Mouse (Mus musculus) layer of hippocampus, adult 18-20 months (tissue): ENCODE data around the gene Fkbp1a. TPM values are rescaled to one million over a fixed set of nuclear protein-coding genes. Genes with fewer than 3 reads are reported as not detected.

ENCODE experiments used
- DNase-seq, 2 experiments: peaks; one replicate each; pipeline ENCODE4 v3.0.0; 2022; ENCODE audit warnings: low spot score in 2 of 2
- total RNA-seq, 2 experiments: library from RNA; stranded (reverse); gene quantifications; 2 replicates each; pipeline ENCODE4 v1.2.3; 2021

Gene Fkbp1a
- total RNA-seq, 2 experiments from 2014 or later: 972 to 973 TPM

- peak; percentile 40 to 79 for DNase-seq
These were observed 2.4 kb downstream of the Fkbp1a start for GRCm38 (mm10) chr2:151544673-151545072.

- no peak for DNase-seq
These were observed 4.3 kb downstream of the Fkbp1a start for GRCm38 (mm10) chr2:151546571-151546970.

- no peak for DNase-seq
These were observed 7.4 kb downstream of the Fkbp1a start for GRCm38 (mm10) chr2:151549615-151550121.

- no peak for DNase-seq
These were observed 20.9 kb downstream of the Fkbp1a start for GRCm38 (mm10) chr2:151562930-151563921.

- no peak for DNase-seq
These were observed 21.7 kb downstream of the Fkbp1a start for GRCm38 (mm10) chr2:151564006-151564405.

GRCm38 (mm10) chr2:151564986-151565385 is 22.7 kb downstream of the Fkbp1a start:
- peak in 1 of 2 experiments; percentile 66 for DNase-seq

GRCm38 (mm10) chr2:151566856-151567255 is 24.6 kb downstream of the Fkbp1a start:
- DNase-seq: no peak

GRCm38 (mm10) chr2:151569452-151569851 is 27.2 kb downstream of the Fkbp1a start:
- no peak for DNase-seq

- DNase-seq: no peak
These were observed 29.8 kb downstream of the Fkbp1a start, which contains the start of gene Sdcbp2 for GRCm38 (mm10) chr2:151571873-151572700. Gene Sdcbp2, plus strand, starts transcription at chr2:151572622.

GRCm38 (mm10) chr2:151573667-151574066 is 31.4 kb downstream of the Fkbp1a start:
- DNase-seq: peak in 1 of 2 experiments; percentile 62

- DNase-seq: peak; percentile 69 to 75
These were observed 32.3 kb downstream of the Fkbp1a start for GRCm38 (mm10) chr2:151574607-151575006.

GRCm38 (mm10) chr2:151575119-151575698 is 32.9 kb downstream of the Fkbp1a start:
- DNase-seq: peak in 1 of 2 experiments; percentile 62

GRCm38 (mm10) chr2:151575699-151576389 is 33.6 kb downstream of the Fkbp1a start:
- DNase-seq: peak; percentile 93 to 95

- no peak for DNase-seq
These were observed 36.9 kb downstream of the Fkbp1a start for GRCm38 (mm10) chr2:151579183-151579582.

GRCm38 (mm10) chr2:151580945-151581344 is 38.7 kb downstream of the Fkbp1a start:
- DNase-seq: no peak

GRCm38 (mm10) chr2:151585934-151586333 is 43.7 kb downstream of the Fkbp1a start:
- no peak for DNase-seq

GRCm38 (mm10) chr2:151586807-151587206 is 44.5 kb downstream of the Fkbp1a start:
- DNase-seq: no peak

GRCm38 (mm10) chr2:151587306-151587705 is 45.0 kb downstream of the Fkbp1a start:
- no peak for DNase-seq

- peak; percentile 60 to 83 for DNase-seq
These were observed 55.8 kb downstream of the Fkbp1a start for GRCm38 (mm10) chr2:151598068-151598467.

GRCm38 (mm10) chr2:151602106-151602505 is 59.8 kb downstream of the Fkbp1a start:
- DNase-seq: no peak
